Mouse (Mus musculus) lung, adult 18-20 months (tissue): ENCODE measurements around the gene Clip4.
"Not testable (repeated sequence)": the region's sequence is repeated elsewhere in the genome, so short reads cannot be mapped to it uniquely, and the experiment has no call there.

Experiments
- DNase-seq, 2 experiments: peaks; one replicate each; pipeline ENCODE4 v3.0.0; 2022; ENCODE audit warnings: mixed read lengths in 2 of 2

The Clip4 gene

DNA sequence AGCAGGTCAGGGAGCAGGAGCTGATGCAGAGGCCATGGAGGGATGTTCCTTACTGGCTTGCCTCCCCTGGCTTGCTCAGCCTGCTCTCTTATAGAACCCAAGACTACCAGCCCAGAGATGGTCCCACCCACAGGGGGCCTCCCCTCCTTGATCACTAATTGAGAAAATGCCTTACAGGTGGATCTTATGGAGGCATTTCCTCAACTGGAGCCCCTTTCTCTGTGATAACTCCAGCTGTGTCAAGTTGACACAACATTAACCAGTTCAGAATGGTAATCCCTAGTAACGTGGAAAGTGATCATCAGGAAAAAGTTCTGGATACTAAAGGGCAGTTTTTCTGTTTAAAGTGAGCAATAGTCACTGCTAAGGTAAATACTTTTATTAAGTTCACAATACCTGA lies at the start of gene Clip4:
Clip4 (plus strand) TSS at position 301 of the 400 bp plus-strand sequence.
- DNase-seq: not testable (repeated sequence)

DNA sequence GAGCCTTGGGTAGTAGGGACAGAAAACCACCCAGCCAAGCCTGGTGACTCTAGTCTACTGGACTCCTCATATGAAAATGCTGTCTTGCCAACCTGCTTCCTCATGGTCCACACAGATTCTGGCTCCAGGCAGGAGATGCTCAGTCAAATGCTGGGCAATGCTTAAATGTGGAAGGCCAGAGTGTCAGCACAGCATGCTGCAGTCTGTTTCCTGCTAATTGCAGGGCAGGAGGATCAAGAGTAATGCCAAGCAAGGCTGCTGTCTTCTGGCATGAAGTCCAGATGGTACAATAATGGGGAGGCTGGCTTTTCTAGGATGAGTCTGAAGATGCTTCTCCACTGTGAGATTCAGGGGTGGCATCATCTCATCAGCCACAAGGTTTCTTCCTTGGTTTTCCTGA lies 47.8 kb upstream of the Clip4 start:
- no peak for DNase-seq

GRCm38 (mm10) chr17:71721019-71721418 lies 47.3 kb upstream of the Clip4 start:
- no peak for DNase-seq

- DNase-seq: peak; percentile 89 to 92
These were observed 37.6 kb upstream of the Clip4 start for GRCm38 (mm10) chr17:71730655-71731054.

DNA sequence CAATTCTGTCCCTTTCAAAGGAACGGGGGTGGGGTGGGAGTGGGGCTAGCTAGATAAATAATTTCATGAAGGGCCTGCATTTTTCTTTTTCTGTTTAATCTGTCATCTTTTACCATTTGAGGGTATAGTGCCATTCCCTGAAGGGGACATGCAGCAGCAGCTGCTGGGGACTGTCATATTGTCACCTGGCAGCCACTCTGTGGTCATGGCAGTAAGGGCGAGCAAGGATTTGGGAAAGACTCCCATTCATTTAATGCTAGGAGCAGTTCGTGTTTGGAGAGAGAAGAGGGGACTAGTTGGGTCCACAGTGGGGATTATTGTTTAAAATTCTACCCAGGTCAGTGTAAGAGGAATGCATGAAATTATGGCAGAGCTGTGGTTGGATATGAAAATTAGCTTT lies 31.8 kb upstream of the Clip4 start:
- DNase-seq: no peak

GRCm38 (mm10) chr17:71742156-71742555 lies 26.1 kb upstream of the Clip4 start:
- DNase-seq: no peak

DNA sequence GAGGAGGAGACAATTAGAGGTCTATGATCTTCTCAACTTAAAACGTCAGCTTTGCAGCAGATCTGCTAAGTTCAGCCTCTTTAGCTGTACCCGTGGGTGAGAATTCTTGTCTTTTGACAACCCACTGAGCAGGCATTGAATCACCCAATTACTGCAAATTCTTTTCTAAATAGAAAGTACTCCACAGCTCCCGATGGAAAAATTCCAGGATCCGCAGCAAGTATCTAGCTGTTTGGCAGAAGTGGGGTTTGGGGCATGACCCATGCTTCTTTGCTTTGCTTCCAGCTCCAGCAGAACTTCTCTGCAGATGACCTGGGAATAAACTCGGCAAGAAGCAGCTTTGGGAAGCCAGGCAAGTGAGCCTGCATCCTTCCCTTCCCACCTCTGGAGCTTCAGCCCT lies 25.3 kb upstream of the Clip4 start:
- peak in 1 of 2 experiments; percentile 15 for DNase-seq

- no peak for DNase-seq
These were observed 22.2 kb upstream of the Clip4 start for GRCm38 (mm10) chr17:71746114-71746513.

DNA sequence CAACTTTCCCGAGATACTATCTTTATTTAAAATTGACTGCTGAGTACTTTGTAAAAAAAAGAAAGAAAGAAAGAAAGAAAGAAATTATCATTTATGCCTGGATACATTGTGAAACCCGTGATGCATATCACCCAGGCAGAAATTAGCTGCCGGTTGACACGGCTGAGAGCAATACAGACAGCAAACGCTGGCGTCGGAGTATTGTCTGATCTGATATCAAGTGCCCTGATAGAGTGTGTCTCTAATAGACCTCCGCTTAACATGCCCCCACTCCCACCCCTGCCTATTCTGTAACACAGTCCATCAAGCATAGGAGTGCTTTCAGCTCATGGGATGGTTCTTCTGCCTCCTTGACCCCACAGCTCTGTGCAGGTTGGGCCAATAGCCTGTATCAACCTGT lies 20.7 kb upstream of the Clip4 start:
- DNase-seq: no peak

DNA sequence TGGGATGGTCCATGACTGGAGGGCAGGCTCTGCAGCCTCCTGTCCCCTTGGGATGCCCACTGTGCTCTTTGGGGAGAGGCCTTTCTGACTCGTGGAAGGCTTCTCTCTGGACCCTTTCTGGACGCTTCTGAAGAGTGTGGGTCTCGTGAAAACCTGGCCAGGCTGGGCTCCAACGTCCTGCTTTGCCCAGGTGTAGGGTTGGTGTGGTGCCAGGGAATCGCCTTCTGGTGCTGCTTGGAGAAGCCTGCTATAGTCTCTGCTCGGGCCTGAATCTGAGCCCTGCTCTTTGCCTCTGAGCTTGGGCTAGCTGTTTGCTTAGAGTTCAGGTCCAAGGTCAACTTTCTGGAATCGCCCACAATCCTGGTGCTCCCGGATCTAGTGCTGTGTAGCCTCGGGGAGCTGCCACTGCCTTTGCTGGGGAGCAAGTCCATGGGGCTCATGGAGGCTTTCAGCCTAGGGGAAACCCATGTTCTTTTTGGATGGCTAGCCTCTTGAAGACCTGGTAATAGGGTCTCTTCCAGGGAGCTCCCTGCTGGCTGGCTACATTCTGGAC lies 18.6 kb upstream of the Clip4 start:
- DNase-seq: no peak

- no peak for DNase-seq
These were observed 15.4 kb upstream of the Clip4 start, which contains the start of gene Pcare for GRCm38 (mm10) chr17:71752831-71753230. Gene Pcare, minus strand, starts transcription at chr17:71752894.

DNA sequence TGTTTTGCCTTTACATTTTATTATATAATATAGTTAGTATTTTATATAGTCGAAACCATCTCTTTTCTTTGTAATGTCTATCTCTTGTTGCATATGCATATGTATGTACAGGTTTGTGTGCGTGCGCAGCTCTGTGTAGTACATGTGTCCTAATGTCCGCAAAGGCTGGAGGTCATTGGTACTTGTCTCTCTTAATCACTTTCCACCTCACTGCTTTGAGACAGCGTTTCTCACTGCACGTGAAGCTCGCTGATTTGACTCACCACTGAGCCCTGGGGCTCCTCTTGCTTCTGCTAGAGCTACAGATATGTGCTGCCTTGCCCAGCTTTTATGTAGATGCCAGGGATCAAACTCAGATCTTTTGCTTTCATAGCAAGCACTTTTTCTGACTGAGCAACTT lies 7.7 kb upstream of the Clip4 start:
- no peak for DNase-seq

- peak in 1 of 2 experiments; percentile 28 for DNase-seq
These were observed 1.3 kb downstream of the Clip4 start for GRCm38 (mm10) chr17:71769564-71769963.

DNA sequence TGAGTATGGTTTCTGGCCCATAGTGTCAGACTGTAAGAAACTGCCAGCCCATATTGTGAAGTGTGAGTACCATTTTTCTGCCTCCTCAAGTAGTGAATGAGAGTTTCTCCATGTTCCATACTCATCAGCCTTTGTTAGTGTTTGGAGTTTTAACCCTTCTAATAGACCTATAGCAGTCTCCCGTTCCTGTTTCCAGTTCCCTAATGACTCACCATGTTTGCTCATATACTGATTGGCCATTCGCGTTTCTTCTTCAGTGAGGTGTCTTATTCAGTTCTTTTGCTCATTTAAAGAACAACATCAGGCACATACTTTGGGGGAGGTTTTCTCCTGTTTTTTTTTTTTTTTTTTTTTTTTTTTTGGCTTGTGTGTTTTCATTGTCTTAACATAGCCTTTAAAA lies 2.4 kb downstream of the Clip4 start:
- DNase-seq: no peak

GRCm38 (mm10) chr17:71774173-71774572 lies 5.9 kb downstream of the Clip4 start:
- no peak for DNase-seq

GRCm38 (mm10) chr17:71775279-71775678 lies 7.0 kb downstream of the Clip4 start:
- no peak for DNase-seq

GRCm38 (mm10) chr17:71778696-71779095 lies 10.4 kb downstream of the Clip4 start:
- DNase-seq: no peak

DNA sequence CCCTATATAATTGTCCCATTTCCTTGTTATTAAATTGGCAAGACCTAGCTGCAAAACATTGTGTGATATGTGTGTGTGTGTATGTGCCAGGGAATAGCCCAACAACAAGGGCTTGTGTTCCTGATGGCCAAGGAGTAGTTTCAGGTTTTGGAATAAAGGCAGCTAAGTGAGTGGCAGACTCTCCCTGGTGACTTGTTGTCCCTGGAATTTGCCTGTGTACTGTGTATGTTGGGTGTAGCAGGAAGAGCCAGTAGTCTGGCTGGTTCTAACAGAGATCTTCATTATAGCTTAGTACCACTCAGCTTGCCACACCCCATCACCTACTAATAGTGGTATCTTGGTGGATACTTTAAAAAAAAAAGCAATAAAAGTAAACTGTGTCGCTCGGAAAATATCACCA lies 12.2 kb downstream of the Clip4 start:
- no peak for DNase-seq

DNA sequence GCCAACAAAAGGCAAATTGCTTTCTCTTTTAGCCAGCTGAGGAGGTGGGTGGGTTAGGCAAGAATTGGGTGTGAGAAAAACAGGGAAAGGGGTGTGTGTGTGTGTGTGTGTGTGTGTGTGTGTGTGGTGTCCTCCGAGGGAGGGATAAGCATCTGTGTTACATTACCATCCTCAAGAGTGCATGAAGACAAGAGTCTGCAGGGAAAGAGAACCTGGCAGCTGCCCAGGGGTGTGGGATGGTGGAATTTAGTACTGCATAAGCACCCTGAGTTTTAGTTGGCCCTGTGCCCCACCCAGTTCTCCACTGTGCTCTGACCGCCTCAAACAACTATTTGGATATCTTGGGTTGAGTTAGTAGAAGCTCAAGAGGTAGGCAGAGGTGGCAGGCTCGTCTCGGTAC lies 12.7 kb downstream of the Clip4 start:
- DNase-seq: peak; percentile 76 to 85

DNA sequence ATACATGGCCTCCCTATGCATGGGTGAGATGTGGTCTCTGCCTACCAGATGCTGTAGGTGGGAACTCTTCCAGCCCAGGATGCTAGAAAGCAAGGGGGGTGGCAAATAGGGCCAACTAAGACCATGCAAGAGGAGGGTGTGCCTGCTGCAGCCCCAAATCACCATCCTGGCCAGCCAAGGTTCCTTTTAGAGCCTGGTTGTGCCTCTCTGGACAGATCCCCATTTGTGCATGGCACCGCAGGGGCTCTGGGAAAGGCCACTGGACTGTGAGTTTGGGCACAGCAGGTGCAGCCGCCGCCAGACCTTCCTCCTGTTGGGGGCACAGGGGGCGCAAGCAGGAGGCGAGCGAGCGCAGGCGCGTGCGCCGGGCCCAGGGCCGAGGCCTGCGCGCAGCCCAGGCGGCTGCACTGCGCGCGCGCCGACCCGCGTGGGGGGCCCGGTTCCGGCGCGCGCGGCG lies 14.0 kb downstream of the Clip4 start:
- no peak for DNase-seq

- DNase-seq: peak; percentile 9 to 12
These were observed 14.6 kb downstream of the Clip4 start for GRCm38 (mm10) chr17:71782699-71783365.

GRCm38 (mm10) chr17:71783366-71783735 lies 15.1 kb downstream of the Clip4 start:
- DNase-seq: peak in 1 of 2 experiments; percentile 5

DNA sequence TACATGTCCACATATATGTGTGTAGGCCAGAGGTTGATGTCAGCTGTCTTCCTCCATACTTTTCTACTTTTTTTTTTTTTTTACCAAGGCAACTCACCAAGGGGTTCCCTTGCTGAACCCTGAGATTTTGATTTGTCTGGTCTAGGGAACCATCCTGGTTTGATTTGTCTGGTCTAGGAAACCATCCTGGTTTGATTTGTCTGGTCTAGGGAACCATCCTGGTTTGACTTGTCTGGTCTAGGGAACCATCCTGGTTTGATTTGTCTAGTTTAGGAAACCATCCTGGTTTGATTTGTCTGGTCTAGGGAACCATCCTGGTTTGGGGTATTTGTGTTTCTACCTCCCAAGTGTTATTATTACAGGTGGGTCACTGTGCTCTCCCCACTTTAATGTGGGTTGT lies 18.2 kb downstream of the Clip4 start:
- DNase-seq: no peak

- no peak for DNase-seq
These were observed 22.8 kb downstream of the Clip4 start for GRCm38 (mm10) chr17:71791109-71791508.

GRCm38 (mm10) chr17:71791622-71792021 lies 23.3 kb downstream of the Clip4 start:
- no peak for DNase-seq
